Mouse (Mus musculus) small intestine, adult 2 months (tissue): ENCODE data around the gene Rpl35.

Experiments used
- CTCF ChIP-seq: fragments of 200-500 bp; IDR thresholded peaks from 2 replicates; pipeline ENCODE4 v1.5.1; 2012; ENCODE audit warnings: low read depth, mild to moderate bottlenecking, control low read depth, inconsistent platforms, low read length, moderate library complexity, mixed read lengths; ENCODE audit not compliant: insufficient replicate concordance, insufficient read length; ENCODE audit errors: extremely low read depth
- POLR2A ChIP-seq: fragments of 200-500 bp; IDR thresholded peaks from 2 replicates; pipeline ENCODE4 v1.6.1; 2012; ENCODE audit warnings: low read depth, mild to moderate bottlenecking, control low read depth, inconsistent platforms, low read length, moderate library complexity

- TF ChIP-seq CTCF (no peak), POLR2A (no peak)
Observed at GRCm38 (mm10) chr2:39005574-39006079, at the start of gene Rpl35.
